Mouse (Mus musculus): ENCODE measurements around the gene Tusc2. TPM values are rescaled to one million over a fixed set of nuclear protein-coding genes. Genes with fewer than 3 reads are reported as not detected.

The Tusc2 gene
- polyA plus RNA-seq, 1 experiment from 2014 or later, result 49.6 TPM

DNA sequence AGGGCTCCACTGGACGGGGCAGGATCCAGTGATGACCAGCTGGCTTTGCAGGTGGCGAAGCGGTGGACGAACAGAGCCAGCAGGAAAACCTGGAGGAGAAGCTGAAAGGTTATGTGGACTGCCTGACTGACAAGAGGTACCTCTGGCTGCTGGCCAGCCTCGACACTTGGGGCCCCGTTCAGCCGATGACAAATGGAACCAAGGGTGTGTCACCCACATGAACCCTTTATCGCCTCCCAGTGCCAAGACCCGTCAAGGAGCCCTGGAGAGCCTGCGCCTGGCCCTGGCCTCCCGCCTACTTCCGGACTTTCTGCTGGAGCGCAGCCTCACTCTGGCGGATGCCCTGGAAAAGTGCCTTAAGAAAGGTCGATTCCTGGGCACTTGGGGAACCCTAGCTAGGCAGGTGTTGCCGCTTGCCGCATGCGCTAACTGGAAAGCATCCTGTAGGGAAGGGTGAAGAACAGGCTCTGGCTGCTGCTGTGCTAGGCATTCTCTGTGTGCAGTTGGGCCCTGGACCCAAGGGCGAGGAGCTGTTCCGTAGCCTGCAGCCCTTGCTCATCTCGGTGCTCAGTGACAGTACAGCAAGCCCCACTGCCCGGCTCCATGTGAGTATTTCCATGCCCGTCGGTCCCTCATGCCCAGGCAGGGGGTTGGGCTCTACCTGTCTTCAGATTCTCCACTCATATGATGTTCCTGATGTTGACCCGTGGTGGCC, 27.2 kb downstream of the Tusc2 start:
- peak overlapping the region; percentile 74 for H3K4me2 ChIP-seq (ENCODE audit: low read depth, low read length)
- H3K36me3 ChIP-seq (ENCODE audit: control insufficient read depth, insufficient read depth, low read length), result peaks cover 23% of the 10 kb centered on the region
- H3K4me1 ChIP-seq (ENCODE audit: control insufficient read depth, insufficient read depth, low read length), result peaks cover 31% of the 10 kb centered on the region
- peak; percentile 41 for ATAC-seq
- WGBS, result 75% methylated on average over 25 of the region's 25 CpGs
- peak overlapping the region; percentile 85 for H3K27ac ChIP-seq (ENCODE audit: low read length)
- H3K9ac ChIP-seq (ENCODE audit: low read depth, low read length), result peak overlapping the region; percentile 83
- H3K9me3 ChIP-seq (ENCODE audit: control insufficient read depth, low read length), result no peaks in the 10 kb centered on the region
- no peaks in the 10 kb centered on the region for H3K27me3 ChIP-seq (replicated peaks; ENCODE audit: control insufficient read depth, insufficient read depth, low read length)
- peak overlapping the region; percentile 15; the same call in 1 of the 2 replicates for H3K4me3 ChIP-seq (ENCODE audit: low read length)

DNA sequence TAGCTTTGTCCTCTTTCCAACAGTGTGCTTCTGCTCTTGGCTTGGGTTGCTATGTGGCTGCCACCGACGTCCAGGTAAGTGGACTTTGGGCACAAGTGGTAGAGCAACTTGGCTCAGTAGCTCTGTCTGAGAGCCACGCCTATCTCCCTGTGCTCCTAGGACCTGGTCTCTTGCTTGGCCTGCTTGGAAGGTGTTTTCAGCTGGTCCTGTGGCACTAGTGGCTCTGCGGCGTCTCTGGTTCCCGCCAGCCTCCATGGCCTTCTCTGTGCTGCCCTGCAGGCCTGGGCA, 27.7 kb downstream of the Tusc2 start:
- ATAC-seq, result no peak
- Histone ChIP-seq H3K27me3 (replicated peaks; ENCODE audit: control insufficient read depth, insufficient read depth, low read length) (no peaks in the 10 kb centered on the region), H3K4me2 (ENCODE audit: low read depth, low read length) (peak overlapping the region; percentile 43), H3K27ac (ENCODE audit: low read length) (peak overlapping the region; percentile 85), H3K4me3 (ENCODE audit: low read length) (peak overlapping the region; percentile 15; the same call in 1 of the 2 replicates), H3K9ac (ENCODE audit: low read depth, low read length) (peak overlapping the region; percentile 55), H3K9me3 (ENCODE audit: control insufficient read depth, low read length) (no peaks in the 10 kb centered on the region), H3K4me1 (ENCODE audit: control insufficient read depth, insufficient read depth, low read length) (peaks cover 31% of the 10 kb centered on the region), H3K36me3 (ENCODE audit: control insufficient read depth, insufficient read depth, low read length) (peaks cover 23% of the 10 kb centered on the region)
- WGBS, result 83% methylated on average over 6 of the region's 6 CpGs

DNA sequence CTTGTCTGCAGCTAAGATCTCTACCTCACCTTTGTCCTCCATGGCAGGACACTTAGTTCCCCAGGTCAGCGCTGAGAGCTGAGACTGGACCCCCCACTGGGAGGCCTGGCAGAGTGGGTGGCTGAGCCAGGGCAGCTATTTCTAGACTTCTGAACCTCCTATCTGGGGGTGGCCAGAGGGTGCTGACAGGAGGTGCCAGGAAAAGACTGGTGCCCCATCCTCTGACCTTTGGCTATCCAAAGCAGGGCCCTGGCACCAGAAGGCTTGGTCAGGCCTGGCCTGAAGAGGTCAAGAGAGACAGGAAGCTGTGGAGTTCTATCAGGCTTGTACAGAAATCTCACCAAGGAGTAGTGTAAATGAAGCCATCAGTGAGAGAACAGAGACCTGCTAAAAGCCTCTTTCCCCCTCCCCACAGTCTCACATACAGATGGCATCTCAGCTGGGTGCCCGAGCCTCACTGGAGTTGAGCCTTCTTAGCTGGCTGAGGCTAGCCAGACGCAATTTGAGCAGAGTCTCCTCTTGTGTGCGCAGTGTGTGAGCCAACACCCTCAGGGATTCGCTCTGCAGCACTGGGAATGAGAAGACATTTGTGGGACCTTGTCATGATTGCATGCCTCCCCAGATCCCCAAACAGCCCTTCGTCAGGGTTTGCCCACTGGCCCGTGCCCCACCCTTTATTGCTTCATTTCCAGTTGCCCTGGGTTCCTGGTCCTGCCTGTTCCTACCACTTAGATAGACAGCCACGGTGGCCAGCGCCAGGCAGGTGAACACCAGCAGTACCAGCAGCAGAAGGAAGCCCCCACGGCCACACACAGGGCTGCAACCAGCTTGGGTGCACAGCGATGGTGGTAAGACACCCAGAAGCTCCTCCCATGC, 30.3 kb downstream of the Tusc2 start:
- H3K4me3 ChIP-seq (ENCODE audit: low read length), result no peak overlapping the region
- H3K9ac ChIP-seq (ENCODE audit: low read depth, low read length), result no peak overlapping the region
- H3K4me1 ChIP-seq (ENCODE audit: control insufficient read depth, insufficient read depth, low read length), result peaks cover 25% of the 10 kb centered on the region
- H3K4me2 ChIP-seq (ENCODE audit: low read depth, low read length), result no peak overlapping the region
- no peaks in the 10 kb centered on the region for H3K9me3 ChIP-seq (ENCODE audit: control insufficient read depth, low read length)
- ATAC-seq, result no peak
- 80% methylated on average over 11 of the region's 11 CpGs for WGBS
- H3K27me3 ChIP-seq (replicated peaks; ENCODE audit: control insufficient read depth, insufficient read depth, low read length), result no peaks in the 10 kb centered on the region
- peaks cover 23% of the 10 kb centered on the region for H3K36me3 ChIP-seq (ENCODE audit: control insufficient read depth, insufficient read depth, low read length)
- H3K27ac ChIP-seq (ENCODE audit: low read length), result no peak overlapping the region

DNA sequence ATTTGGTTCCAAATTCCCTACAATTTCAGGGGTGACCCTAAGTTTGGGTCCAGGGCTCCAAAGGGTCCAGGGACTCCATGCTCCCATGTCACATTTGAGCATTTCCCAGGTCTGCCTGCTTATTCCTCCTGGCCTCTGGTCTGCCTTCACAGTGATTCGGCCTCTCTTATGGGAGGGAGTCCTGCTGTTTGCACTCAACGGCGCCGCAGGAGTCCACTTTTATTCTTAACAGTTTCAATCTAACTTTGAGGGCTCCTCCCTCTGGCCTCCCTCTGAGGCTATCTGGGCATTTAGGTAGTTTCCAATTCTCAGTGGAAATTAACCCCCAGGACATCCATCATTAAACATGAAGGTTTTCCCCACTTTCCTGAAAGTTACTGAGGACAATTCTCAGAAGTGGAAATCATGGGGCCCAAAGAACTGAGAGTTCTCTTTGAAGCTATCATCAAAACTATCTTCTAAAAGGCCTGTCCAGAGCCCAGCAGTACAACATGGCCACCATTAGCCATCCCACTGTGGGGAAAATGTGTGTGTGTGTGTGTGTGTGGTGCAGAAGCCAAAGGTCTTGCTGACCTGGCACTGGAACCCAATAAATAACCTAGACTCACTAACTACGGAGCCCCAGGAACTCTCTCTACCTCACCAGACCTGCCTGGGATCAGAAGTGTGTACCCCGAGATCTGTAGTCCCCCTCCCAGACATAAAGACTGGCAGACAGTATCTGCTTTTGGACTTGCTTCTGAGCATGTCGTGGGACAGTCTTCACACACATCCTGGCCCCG, 31.4 kb downstream of the Tusc2 start:
- no peak overlapping the region for H3K27ac ChIP-seq (ENCODE audit: low read length)
- no peak overlapping the region for H3K9ac ChIP-seq (ENCODE audit: low read depth, low read length)
- H3K4me3 ChIP-seq (ENCODE audit: low read length), result no peak overlapping the region
- no peak overlapping the region for H3K4me2 ChIP-seq (ENCODE audit: low read depth, low read length)
- H3K9me3 ChIP-seq (ENCODE audit: control insufficient read depth, low read length), result no peaks in the 10 kb centered on the region
- no peak for ATAC-seq
- H3K36me3 ChIP-seq (ENCODE audit: control insufficient read depth, insufficient read depth, low read length), result peaks cover 23% of the 10 kb centered on the region
- peaks cover 21% of the 10 kb centered on the region for H3K4me1 ChIP-seq (ENCODE audit: control insufficient read depth, insufficient read depth, low read length)
- 80% methylated on average over 8 of the region's 8 CpGs for WGBS
- H3K27me3 ChIP-seq (replicated peaks; ENCODE audit: control insufficient read depth, insufficient read depth, low read length), result no peaks in the 10 kb centered on the region

GRCm38 (mm10) chr9:107596619-107597569, 33.8 kb downstream of the Tusc2 start:
- H3K4me1 ChIP-seq (ENCODE audit: control insufficient read depth, insufficient read depth, low read length), result peaks cover 21% of the 10 kb centered on the region; the same call in 1 of the 2 replicates
- H3K27ac ChIP-seq (ENCODE audit: low read length), result no peak overlapping the region
- 88% methylated on average over 11 of the region's 11 CpGs for WGBS
- H3K4me3 ChIP-seq (ENCODE audit: low read length), result no peak overlapping the region
- no peak overlapping the region for H3K9ac ChIP-seq (ENCODE audit: low read depth, low read length)
- no peaks in the 10 kb centered on the region for H3K9me3 ChIP-seq (ENCODE audit: control insufficient read depth, low read length)
- H3K4me2 ChIP-seq (ENCODE audit: low read depth, low read length), result no peak overlapping the region
- H3K36me3 ChIP-seq (ENCODE audit: control insufficient read depth, insufficient read depth, low read length), result peaks cover 15% of the 10 kb centered on the region
- no peak for ATAC-seq
- H3K27me3 ChIP-seq (replicated peaks; ENCODE audit: control insufficient read depth, insufficient read depth, low read length), result no peaks in the 10 kb centered on the region

DNA sequence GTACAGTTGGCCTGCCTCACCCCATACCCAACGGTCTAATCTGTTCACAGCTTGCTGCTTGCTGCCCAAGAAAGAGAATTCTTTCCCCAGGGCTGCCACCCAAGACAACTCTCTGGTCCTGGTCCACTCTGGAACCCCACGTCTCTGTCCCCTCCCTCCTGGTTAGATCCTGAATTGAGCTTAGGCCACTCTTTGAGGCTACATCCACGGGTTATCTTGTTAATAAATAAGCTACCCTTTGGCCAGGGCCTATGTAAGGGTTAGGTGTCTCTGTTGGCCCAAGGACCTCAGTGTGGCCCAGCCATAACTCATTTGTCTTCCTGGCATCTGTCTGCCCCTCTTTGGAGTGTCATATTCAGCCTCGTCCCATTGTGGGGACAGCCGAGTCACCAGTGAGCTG, 35.3 kb downstream of the Tusc2 start:
- WGBS, result 63% methylated on average over 5 of the region's 5 CpGs
- H3K4me1 ChIP-seq (ENCODE audit: control insufficient read depth, insufficient read depth, low read length), result peaks cover 32% of the 10 kb centered on the region
- no peaks in the 10 kb centered on the region for H3K9me3 ChIP-seq (ENCODE audit: control insufficient read depth, low read length)
- no peak overlapping the region for H3K4me3 ChIP-seq (ENCODE audit: low read length)
- H3K36me3 ChIP-seq (ENCODE audit: control insufficient read depth, insufficient read depth, low read length), result peaks cover 8% of the 10 kb centered on the region; the same call in 1 of the 2 replicates
- no peak for ATAC-seq
- H3K27me3 ChIP-seq (replicated peaks; ENCODE audit: control insufficient read depth, insufficient read depth, low read length), result no peaks in the 10 kb centered on the region
- H3K27ac ChIP-seq (ENCODE audit: low read length), result no peak overlapping the region
- H3K4me2 ChIP-seq (ENCODE audit: low read depth, low read length), result no peak overlapping the region
- peak overlapping the region; percentile 24; the same call in 1 of the 2 replicates for H3K9ac ChIP-seq (ENCODE audit: low read depth, low read length)

DNA sequence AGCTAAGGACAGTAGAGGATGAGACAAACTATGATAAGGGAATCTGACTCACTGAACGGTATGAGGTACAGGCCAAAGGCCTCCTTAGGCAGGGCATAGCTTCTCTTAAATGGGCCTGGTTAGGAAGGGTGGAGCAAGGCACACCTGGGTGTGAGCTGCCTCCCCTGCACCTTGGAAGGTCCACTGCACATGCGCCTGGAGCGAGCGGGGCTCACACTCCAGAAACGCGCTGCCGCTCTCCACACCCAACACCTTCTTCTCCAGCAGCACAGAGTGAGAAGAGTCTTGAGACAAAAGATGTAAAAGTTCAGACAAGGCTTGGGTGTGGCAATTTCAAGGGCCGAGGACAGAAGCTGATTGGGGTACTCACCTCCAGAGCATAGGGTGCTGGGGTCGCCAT, 36.4 kb downstream of the Tusc2 start:
- H3K4me1 ChIP-seq (ENCODE audit: control insufficient read depth, insufficient read depth, low read length), result peaks cover 42% of the 10 kb centered on the region
- no peak overlapping the region for H3K4me2 ChIP-seq (ENCODE audit: low read depth, low read length)
- no peaks in the 10 kb centered on the region for H3K27me3 ChIP-seq (replicated peaks; ENCODE audit: control insufficient read depth, insufficient read depth, low read length)
- WGBS, result 81% methylated on average over 9 of the region's 9 CpGs
- H3K4me3 ChIP-seq (ENCODE audit: low read length), result no peak overlapping the region
- peaks cover 2% of the 10 kb centered on the region; the same call in 1 of the 2 replicates for H3K36me3 ChIP-seq (ENCODE audit: control insufficient read depth, insufficient read depth, low read length)
- H3K9ac ChIP-seq (ENCODE audit: low read depth, low read length), result no peak overlapping the region
- H3K27ac ChIP-seq (ENCODE audit: low read length), result no peak overlapping the region
- no peak for ATAC-seq
- no peaks in the 10 kb centered on the region for H3K9me3 ChIP-seq (ENCODE audit: control insufficient read depth, low read length)

- Histone ChIP-seq H3K36me3 (ENCODE audit: control insufficient read depth, insufficient read depth, low read length) (peaks cover 2% of the 10 kb centered on the region; the same call in 1 of the 2 replicates), H3K9ac (ENCODE audit: low read depth, low read length) (no peak overlapping the region), H3K27ac (ENCODE audit: low read length) (no peak overlapping the region), H3K27me3 (replicated peaks; ENCODE audit: control insufficient read depth, insufficient read depth, low read length) (no peaks in the 10 kb centered on the region), H3K9me3 (ENCODE audit: control insufficient read depth, low read length) (no peaks in the 10 kb centered on the region), H3K4me2 (ENCODE audit: low read depth, low read length) (no peak overlapping the region), H3K4me3 (ENCODE audit: low read length) (no peak overlapping the region), H3K4me1 (ENCODE audit: control insufficient read depth, insufficient read depth, low read length) (peaks cover 42% of the 10 kb centered on the region)
- WGBS, result 68% methylated on average over 14 of the region's 14 CpGs
- no peak for ATAC-seq
These were observed 36.8 kb downstream of the Tusc2 start for GRCm38 (mm10) chr9:107599842-107600241.

Data from intestine, embryonic 16.5 days (tissue).